Mouse (Mus musculus): ENCODE measurements around the gene Fmo2. TPM values are rescaled to one million over a fixed set of nuclear protein-coding genes. Genes with fewer than 3 reads are reported as not detected.

The Fmo2 gene
- polyA plus RNA-seq, 1 experiment: not detected

GRCm38 (mm10) chr1:162870978-162871377, 27.5 kb downstream of the Fmo2 start:
- Histone ChIP-seq H3K36me3 (ENCODE audit: control insufficient read depth, insufficient read depth) (no peaks in the 10 kb centered on the region), H3K79me2 (ENCODE audit: control insufficient read depth, insufficient read depth) (no peaks in the 10 kb centered on the region), H3ac (ENCODE audit: control insufficient read depth, insufficient read length) (no peak overlapping the region), H3K4me2 (ENCODE audit: low read depth) (no peak overlapping the region), H3K4me3 (no peak overlapping the region), H3K27me3 (ENCODE audit: control insufficient read depth, insufficient read depth, insufficient read length) (peaks cover 10% of the 10 kb centered on the region)
- TF ChIP-seq POLR2A (IDR thresholded peaks at IDR 0.05; ENCODE audit: insufficient read length, low read depth): no peak
- TF ChIP-seq REST (IDR thresholded peaks at IDR 0.05; ENCODE audit: insufficient read depth, insufficient read length): no peak
- no peak for TF ChIP-seq MYOD1 (IDR thresholded peaks at IDR 0.05; ENCODE audit: control insufficient read depth in 1 of 3, insufficient read length in 2 of 3, low read depth in 2 of 3)
- TF ChIP-seq TCF12 (IDR thresholded peaks at IDR 0.05; ENCODE audit: insufficient read depth, poor library complexity, severe bottlenecking): no peak
- no peak for TF ChIP-seq USF1 (IDR thresholded peaks at IDR 0.05; ENCODE audit: low read depth)
- TF ChIP-seq MAX (IDR thresholded peaks at IDR 0.05; ENCODE audit: low read depth): no peak
- no peak for TF ChIP-seq TCF3 (IDR thresholded peaks at IDR 0.05; ENCODE audit: insufficient read length, low read depth)
- TF ChIP-seq SRF (IDR thresholded peaks at IDR 0.05; ENCODE audit: control insufficient read depth, insufficient read length, low read depth): no peak

- Histone ChIP-seq H3K4me3 (no peak overlapping the region), H3ac (ENCODE audit: control insufficient read depth, insufficient read length) (no peak overlapping the region), H3K4me2 (ENCODE audit: low read depth) (no peak overlapping the region), H3K36me3 (ENCODE audit: control insufficient read depth, insufficient read depth) (no peaks in the 10 kb centered on the region), H3K79me2 (ENCODE audit: control insufficient read depth, insufficient read depth) (no peaks in the 10 kb centered on the region), H3K27me3 (ENCODE audit: control insufficient read depth, insufficient read depth, insufficient read length) (peaks cover 10% of the 10 kb centered on the region)
- TF ChIP-seq MYOD1 (IDR thresholded peaks at IDR 0.05; ENCODE audit: control insufficient read depth in 1 of 3, insufficient read length in 2 of 3, low read depth in 2 of 3) (no peak), MAX (IDR thresholded peaks at IDR 0.05; ENCODE audit: low read depth) (no peak), E2F4 (IDR thresholded peaks at IDR 0.05; ENCODE audit: insufficient read depth) (no peak), TCF12 (IDR thresholded peaks at IDR 0.05; ENCODE audit: insufficient read depth, poor library complexity, severe bottlenecking) (no peak), CEBPB (IDR thresholded peaks at IDR 0.05; ENCODE audit: insufficient read depth, poor library complexity, severe bottlenecking) (no peak), POLR2AphosphoS2 (IDR thresholded peaks at IDR 0.05; ENCODE audit: insufficient read length, low read depth) (no peak), MYOG (IDR thresholded peaks at IDR 0.05; ENCODE audit: control insufficient read depth in 1 of 3, insufficient read depth in 1 of 3, insufficient read length in 2 of 3, low read depth in 2 of 3) (no peak), POLR2A (IDR thresholded peaks at IDR 0.05; ENCODE audit: insufficient read length, low read depth) (no peak), REST (IDR thresholded peaks at IDR 0.05; ENCODE audit: insufficient read depth, insufficient read length) (no peak), TCF3 (IDR thresholded peaks at IDR 0.05; ENCODE audit: insufficient read length, low read depth) (no peak), SRF (IDR thresholded peaks at IDR 0.05; ENCODE audit: control insufficient read depth, insufficient read length, low read depth) (no peak), USF1 (IDR thresholded peaks at IDR 0.05; ENCODE audit: low read depth) (no peak)
Observed at GRCm38 (mm10) chr1:162867396-162867795, 31.1 kb downstream of the Fmo2 start.

DNA sequence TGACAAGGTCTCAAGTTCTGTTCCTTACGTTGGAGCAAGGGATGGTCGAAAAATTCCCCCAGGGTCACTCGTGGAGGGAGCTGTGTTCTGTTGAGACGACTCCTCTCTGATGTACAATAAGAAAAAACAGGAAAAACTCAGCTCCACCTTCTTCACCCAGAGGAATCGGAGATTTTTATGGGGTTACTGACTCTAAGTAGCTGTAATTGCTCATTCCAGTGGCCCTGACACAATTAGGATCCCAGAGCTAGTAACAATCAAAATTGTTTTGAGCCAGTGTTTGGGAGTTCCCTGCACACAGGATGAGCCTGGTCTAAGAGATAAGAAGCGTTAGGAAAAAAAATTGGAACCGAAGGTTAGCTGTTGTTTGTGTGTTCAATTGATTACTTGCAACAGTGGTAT, 32.2 kb downstream of the Fmo2 start, which contains the start of gene Fmo1:
TSS of gene Fmo1 (minus strand) at position 331 of the 402 bp plus-strand sequence.
- Histone ChIP-seq H3K79me2 (ENCODE audit: control insufficient read depth, insufficient read depth) (no peaks in the 10 kb centered on the region), H3ac (ENCODE audit: control insufficient read depth, insufficient read length) (no peak within 1 kb of the TSS), H3K36me3 (ENCODE audit: control insufficient read depth, insufficient read depth) (no peaks in the 10 kb centered on the region), H3K4me3 (no peak within 1 kb of the TSS), H3K4me2 (ENCODE audit: low read depth) (no peak within 1 kb of the TSS), H3K27me3 (ENCODE audit: control insufficient read depth, insufficient read depth, insufficient read length) (peaks cover 4% of the 10 kb centered on the region)
- TF ChIP-seq SRF (IDR thresholded peaks at IDR 0.05; ENCODE audit: control insufficient read depth, insufficient read length, low read depth): no peak
- TF ChIP-seq TCF12 (IDR thresholded peaks at IDR 0.05; ENCODE audit: insufficient read depth, poor library complexity, severe bottlenecking): no peak
- no peak for TF ChIP-seq USF1 (IDR thresholded peaks at IDR 0.05; ENCODE audit: low read depth)
- no peak for TF ChIP-seq POLR2AphosphoS2 (IDR thresholded peaks at IDR 0.05; ENCODE audit: insufficient read length, low read depth)
- TF ChIP-seq POLR2A (IDR thresholded peaks at IDR 0.05; ENCODE audit: insufficient read length, low read depth): no peak

- Histone ChIP-seq H3K27me3 (ENCODE audit: control insufficient read depth, insufficient read depth, insufficient read length) (no peaks in the 10 kb centered on the region), H3ac (ENCODE audit: control insufficient read depth, insufficient read length) (no peak overlapping the region), H3K4me2 (ENCODE audit: low read depth) (no peak overlapping the region), H3K79me2 (ENCODE audit: control insufficient read depth, insufficient read depth) (no peaks in the 10 kb centered on the region), H3K4me3 (no peak overlapping the region), H3K36me3 (ENCODE audit: control insufficient read depth, insufficient read depth) (no peaks in the 10 kb centered on the region)
- TF ChIP-seq SRF (IDR thresholded peaks at IDR 0.05; ENCODE audit: control insufficient read depth, insufficient read length, low read depth): no peak
- no peak for TF ChIP-seq REST (IDR thresholded peaks at IDR 0.05; ENCODE audit: insufficient read depth, insufficient read length)
- no peak for TF ChIP-seq MYOG (IDR thresholded peaks at IDR 0.05; ENCODE audit: control insufficient read depth in 1 of 3, insufficient read depth in 1 of 3, insufficient read length in 2 of 3, low read depth in 2 of 3)
- TF ChIP-seq MAX (IDR thresholded peaks at IDR 0.05; ENCODE audit: low read depth): no peak
- TF ChIP-seq TCF12 (IDR thresholded peaks at IDR 0.05; ENCODE audit: insufficient read depth, poor library complexity, severe bottlenecking): no peak
- TF ChIP-seq POLR2A (IDR thresholded peaks at IDR 0.05; ENCODE audit: insufficient read length, low read depth): no peak
- no peak for TF ChIP-seq MYOD1 (IDR thresholded peaks at IDR 0.05; ENCODE audit: control insufficient read depth in 1 of 3, insufficient read length in 2 of 3, low read depth in 2 of 3)
- no peak for TF ChIP-seq CEBPB (IDR thresholded peaks at IDR 0.05; ENCODE audit: insufficient read depth, poor library complexity, severe bottlenecking)
- TF ChIP-seq POLR2AphosphoS2 (IDR thresholded peaks at IDR 0.05; ENCODE audit: insufficient read length, low read depth): no peak
- TF ChIP-seq E2F4 (IDR thresholded peaks at IDR 0.05; ENCODE audit: insufficient read depth): no peak
- no peak for TF ChIP-seq TCF3 (IDR thresholded peaks at IDR 0.05; ENCODE audit: insufficient read length, low read depth)
- TF ChIP-seq USF1 (IDR thresholded peaks at IDR 0.05; ENCODE audit: low read depth): no peak
Observed at GRCm38 (mm10) chr1:162865493-162865830, 33.1 kb downstream of the Fmo2 start.

- H3K79me2 ChIP-seq (ENCODE audit: control insufficient read depth, insufficient read depth): no peaks in the 10 kb centered on the region
- no peak overlapping the region for H3K4me3 ChIP-seq
- TF ChIP-seq SRF (IDR thresholded peaks at IDR 0.05; ENCODE audit: control insufficient read depth, insufficient read length, low read depth): no peak
- no peak for TF ChIP-seq CEBPB (IDR thresholded peaks at IDR 0.05; ENCODE audit: insufficient read depth, poor library complexity, severe bottlenecking)
- H3K4me2 ChIP-seq (ENCODE audit: low read depth): no peak overlapping the region
- H3ac ChIP-seq (ENCODE audit: control insufficient read depth, insufficient read length): no peak overlapping the region
- no peaks in the 10 kb centered on the region for H3K27me3 ChIP-seq (ENCODE audit: control insufficient read depth, insufficient read depth, insufficient read length)
- H3K36me3 ChIP-seq (ENCODE audit: control insufficient read depth, insufficient read depth): no peaks in the 10 kb centered on the region
Observed at GRCm38 (mm10) chr1:162864816-162865492, 33.6 kb downstream of the Fmo2 start.

Data from myocyte (in vitro differentiated cells).